In the genomic region with DNA sequence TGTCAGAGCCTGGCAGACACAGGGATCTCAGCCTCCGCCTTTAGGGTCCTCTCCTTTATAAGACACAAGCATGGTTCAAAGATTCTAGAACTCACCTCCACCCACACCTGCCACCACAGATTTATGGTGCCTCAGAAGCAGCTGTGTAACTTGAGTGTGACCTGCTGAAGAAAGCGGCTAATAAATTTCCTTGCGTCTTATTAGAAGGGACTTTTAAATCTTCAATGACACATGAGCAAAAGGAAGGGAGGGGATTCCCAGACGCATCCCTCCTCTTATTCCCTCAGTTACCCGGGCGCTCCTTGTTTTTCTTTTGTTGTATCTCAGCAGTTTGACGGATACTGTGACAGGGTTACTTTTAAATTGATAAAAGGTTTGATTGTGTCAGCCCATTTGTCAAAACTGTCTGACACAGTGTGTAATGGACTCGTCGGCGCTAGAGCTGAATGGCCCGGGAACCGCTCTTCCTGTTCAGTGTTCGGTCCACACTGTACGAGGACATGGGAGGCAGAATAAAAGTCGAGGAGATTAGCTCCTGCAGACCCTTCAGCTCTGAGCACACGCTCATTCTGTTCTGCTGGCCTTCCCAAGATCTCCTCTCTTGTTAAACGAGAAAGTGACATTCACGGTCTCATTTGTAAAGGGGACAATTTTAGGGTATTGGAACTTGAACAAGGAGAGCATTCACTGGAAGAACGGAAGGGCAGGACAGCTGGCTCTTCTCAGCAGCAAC, we compare ENCODE assay signal across 22 mouse cellular contexts.
A peak's percentile ranks its signal among the peaks of the same experiment; 100 is the strongest.
DNase-seq lines count a peak whose midpoint lies in the region; ATAC-seq and TF ChIP-seq lines count a peak whose summit lies in the region.
"Had no signal": no experiment of that assay in that cellular context is flagged by ENCODE, and none has a peak within 500 bp of the region (broad histone marks: within the 10 kb centered on the region; RNA-seq: fewer than 3 reads in every experiment).

No protein-coding gene starts in this region.

- no peak overlapping the region for H3K9ac ChIP-seq in hindbrain, embryonic 13.5 days
- no peak overlapping the region for H3K9ac ChIP-seq in hindbrain, embryonic 16.5 days (ENCODE audit: low read depth, low read length)
- no peak overlapping the region for H3K9ac ChIP-seq in liver, embryonic 11.5 days (ENCODE audit: low read depth, low read length)
- no peak overlapping the region for H3K9ac ChIP-seq in liver, postnatal 0 days (replicated peaks)
- H3K9ac ChIP-seq: limb, embryonic 12.5 days; liver, embryonic 12.5 days had no signal

- WGBS in hindbrain, embryonic 13.5 days = 35% methylated on average over 19 of the region's 19 CpGs
- 33% methylated on average over 19 of the region's 19 CpGs for WGBS in hindbrain, embryonic 16.5 days
- 65% methylated on average over 19 of the region's 19 CpGs for WGBS in liver, embryonic 11.5 days
- WGBS in liver, postnatal 0 days (ENCODE audit: insufficient replicate concordance) = 83% methylated on average over 19 of the region's 19 CpGs

- no peak for TF ChIP-seq CTCF in liver, postnatal 0 days (IDR thresholded peaks at IDR 0.05; ENCODE audit: low read depth)

- 0 out of 2 replicates have a peak overlapping the region, but pooled peaks have one; percentile 8 for H3K4me2 ChIP-seq in hindbrain, embryonic 13.5 days
- no peak overlapping the region for H3K4me2 ChIP-seq in hindbrain, embryonic 16.5 days (ENCODE audit: low read length)
- H3K4me2 ChIP-seq in liver, embryonic 11.5 days = no peak overlapping the region
- H3K4me2 ChIP-seq in liver, postnatal 0 days (ENCODE audit: low read depth, low read length) = no peak overlapping the region
- H3K4me2 ChIP-seq: limb, embryonic 12.5 days; liver, embryonic 12.5 days; midbrain, embryonic 11.5 days had no signal

- no peak for TF ChIP-seq EP300 in liver, postnatal 0 days (IDR thresholded peaks at IDR 0.05; ENCODE audit: low read depth)

- peak; percentile 25 for DNase-seq in liver, embryonic 11.5 days (ENCODE audit: low spot score)
- no peak for DNase-seq in liver, postnatal 0 days
- peak; percentile 9 for DNase-seq in gonadal fat pad, adult 2 months (ENCODE audit: low read depth)
- no peak for DNase-seq in cerebellum, adult 18-20 months
- no peak for DNase-seq in left cerebral cortex, adult 11 months (ENCODE audit: low spot score)
- DNase-seq: adrenal gland, adult 2 months; cerebellum, adult 2 months; cerebellum, postnatal 25 days; gastrocnemius, postnatal 10 days; heart, adult 18-20 months; kidney, adult 2 months; lung, adult 2 months; lung, postnatal 14 days; thymus, postnatal 14 days had no signal

- H3K4me3 ChIP-seq in hindbrain, embryonic 13.5 days = no peak overlapping the region
- no peak overlapping the region for H3K4me3 ChIP-seq in hindbrain, embryonic 16.5 days (ENCODE audit: low read length)
- no peak overlapping the region for H3K4me3 ChIP-seq in liver, embryonic 11.5 days (ENCODE audit: low read depth, low read length)
- no peak overlapping the region for H3K4me3 ChIP-seq in liver, postnatal 0 days (ENCODE audit: low read depth, low read length)
- H3K4me3 ChIP-seq: embryonic facial prominence, embryonic 10.5 days; forebrain, embryonic 10.5 days; limb, embryonic 12.5 days; liver, embryonic 12.5 days had no signal

- H3K4me1 ChIP-seq in hindbrain, embryonic 13.5 days (replicated peaks) = peaks cover 13% of the 10 kb centered on the region; the same call in 1 of the 2 replicates
- no peaks in the 10 kb centered on the region; the same call in 1 of the 2 replicates for H3K4me1 ChIP-seq in hindbrain, embryonic 16.5 days (ENCODE audit: control insufficient read depth, insufficient read depth, low read depth, low read length)
- H3K4me1 ChIP-seq in liver, embryonic 11.5 days (replicated peaks; ENCODE audit: control insufficient read depth, insufficient read depth, low read length) = no peaks in the 10 kb centered on the region
- no peaks in the 10 kb centered on the region for H3K4me1 ChIP-seq in liver, postnatal 0 days (ENCODE audit: insufficient read depth)
- H3K4me1 ChIP-seq: liver, embryonic 12.5 days had no signal

- peak overlapping the region; percentile 8; the same call in 1 of the 2 replicates for H3K27ac ChIP-seq in hindbrain, embryonic 13.5 days
- no peak overlapping the region for H3K27ac ChIP-seq in hindbrain, embryonic 16.5 days (ENCODE audit: low read depth, low read length)
- H3K27ac ChIP-seq in liver, embryonic 11.5 days (ENCODE audit: low read depth, low read length) = no peak overlapping the region
- no peak overlapping the region for H3K27ac ChIP-seq in liver, postnatal 0 days (ENCODE audit: low read depth)
- H3K27ac ChIP-seq: embryonic facial prominence, embryonic 10.5 days; forebrain, embryonic 10.5 days; limb, embryonic 12.5 days; liver, embryonic 12.5 days had no signal

- no peaks in the 10 kb centered on the region for H3K27me3 ChIP-seq in hindbrain, embryonic 13.5 days
- no peaks in the 10 kb centered on the region for H3K27me3 ChIP-seq in hindbrain, embryonic 16.5 days (replicated peaks; ENCODE audit: control insufficient read depth, insufficient read depth, low read length)
- no peaks in the 10 kb centered on the region for H3K27me3 ChIP-seq in liver, embryonic 11.5 days (replicated peaks; ENCODE audit: control insufficient read depth, insufficient read depth, low read length)
- H3K27me3 ChIP-seq in liver, postnatal 0 days (ENCODE audit: insufficient read depth, low read length) = no peaks in the 10 kb centered on the region
- H3K27me3 ChIP-seq: limb, embryonic 12.5 days; liver, embryonic 12.5 days had no signal

- no peak for ATAC-seq in hindbrain, embryonic 13.5 days (ENCODE audit: low FRiP score)
- no peak for ATAC-seq in hindbrain, embryonic 16.5 days
- no peak for ATAC-seq in liver, embryonic 11.5 days (replicated peaks; ENCODE audit: low FRiP score)
- no peak for ATAC-seq in liver, postnatal 0 days
- ATAC-seq: forebrain, embryonic 16.5 days; liver, embryonic 12.5 days had no signal

- H3K9me3 ChIP-seq in hindbrain, embryonic 13.5 days = no peaks in the 10 kb centered on the region
- no peaks in the 10 kb centered on the region for H3K9me3 ChIP-seq in hindbrain, embryonic 16.5 days (ENCODE audit: control insufficient read depth, low read length)
- H3K9me3 ChIP-seq in liver, embryonic 11.5 days (ENCODE audit: control insufficient read depth, low read length) = no peaks in the 10 kb centered on the region
- H3K9me3 ChIP-seq in liver, postnatal 0 days (ENCODE audit: low read length) = no peaks in the 10 kb centered on the region
- H3K9me3 ChIP-seq: embryonic facial prominence, embryonic 10.5 days; forebrain, embryonic 10.5 days; limb, embryonic 12.5 days; liver, embryonic 12.5 days had no signal

- H3K36me3 ChIP-seq in hindbrain, embryonic 13.5 days = no peaks in the 10 kb centered on the region
- no peaks in the 10 kb centered on the region for H3K36me3 ChIP-seq in hindbrain, embryonic 16.5 days (ENCODE audit: control insufficient read depth, insufficient read depth, low read length)
- no peaks in the 10 kb centered on the region for H3K36me3 ChIP-seq in liver, embryonic 11.5 days (ENCODE audit: control insufficient read depth, insufficient read depth, low read length)
- H3K36me3 ChIP-seq in liver, postnatal 0 days (replicated peaks; ENCODE audit: insufficient read depth, low read length) = no peaks in the 10 kb centered on the region
- H3K36me3 ChIP-seq: embryonic facial prominence, embryonic 10.5 days; forebrain, embryonic 10.5 days; limb, embryonic 12.5 days; liver, embryonic 12.5 days had no signal

Comparison
In these comparisons a context has a peak if more than half of its experiments do, and no peak if none do; other contexts are left out.
1. DNase-seq: peak in liver, embryonic 11.5 days (single experiment) and gonadal fat pad, adult 2 months (single experiment); none in liver, postnatal 0 days (single experiment), cerebellum, adult 18-20 months (0 of 2) and left cerebral cortex, adult 11 months (single experiment).